Mouse (Mus musculus) heart, adult 2 months (tissue): ENCODE data around the gene Cdc16.

Experiments
- CTCF ChIP-seq: fragments of 200-600 bp; IDR thresholded peaks from 2 replicates; pipeline ENCODE4 v1.8.1; 2022; ENCODE audit warnings: antibody characterized with exemption, mild to moderate bottlenecking, moderate library complexity
- EP300 ChIP-seq: fragments of 200-500 bp; IDR thresholded peaks from 2 replicates; pipeline ENCODE4 v1.6.1; 2011; ENCODE audit warnings: low read depth, low read length, control low read depth; ENCODE audit not compliant: insufficient read depth
- POLR2A ChIP-seq: fragments of 200-500 bp; IDR thresholded peaks from 2 replicates; pipeline ENCODE4 v1.6.1; 2011; ENCODE audit warnings: mild to moderate bottlenecking, low read depth, low read length, control low read depth; ENCODE audit not compliant: insufficient read depth

DNA sequence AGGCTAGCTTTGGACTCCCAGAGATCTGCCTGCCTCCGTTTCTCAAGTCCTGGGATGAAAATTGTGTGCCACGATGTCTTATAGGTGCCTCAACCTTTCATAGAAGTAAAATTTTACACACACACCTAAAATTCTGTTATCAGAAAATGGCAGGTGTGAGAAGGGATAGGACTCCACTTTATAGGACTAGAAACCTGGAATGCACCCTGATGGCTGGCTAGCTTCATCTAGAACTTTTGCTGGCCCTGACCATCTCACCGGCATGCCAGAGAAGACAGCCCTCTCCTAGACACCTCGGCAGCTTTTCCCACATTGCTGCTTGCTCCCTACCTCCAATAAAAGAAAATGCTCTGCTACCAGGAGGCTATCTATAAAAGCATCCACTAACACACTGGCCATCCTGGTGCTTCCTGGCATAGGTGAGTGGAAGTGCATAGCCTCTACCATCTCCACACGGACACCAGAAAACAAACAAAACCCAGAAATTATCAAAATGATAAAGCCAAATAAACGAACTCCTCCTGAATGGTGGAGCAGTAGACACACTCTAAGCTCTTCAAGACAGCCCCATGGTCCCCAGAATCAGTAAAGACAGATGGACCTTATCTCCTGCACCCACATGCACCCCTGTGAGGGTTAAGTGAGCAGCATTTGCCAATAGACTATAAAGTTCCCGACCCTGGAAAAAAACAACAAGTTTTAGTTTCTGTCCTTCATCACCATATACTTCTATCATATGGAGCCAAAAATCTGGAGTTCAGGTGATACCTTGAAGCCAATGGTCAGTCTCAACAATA is 16.5 kb upstream of the Cdc16 start:
- no peak for TF ChIP-seq POLR2A
- no peak for TF ChIP-seq CTCF
- TF ChIP-seq EP300: no peak
